Mouse (Mus musculus): ENCODE measurements around the gene Kcnip1.

DNA sequence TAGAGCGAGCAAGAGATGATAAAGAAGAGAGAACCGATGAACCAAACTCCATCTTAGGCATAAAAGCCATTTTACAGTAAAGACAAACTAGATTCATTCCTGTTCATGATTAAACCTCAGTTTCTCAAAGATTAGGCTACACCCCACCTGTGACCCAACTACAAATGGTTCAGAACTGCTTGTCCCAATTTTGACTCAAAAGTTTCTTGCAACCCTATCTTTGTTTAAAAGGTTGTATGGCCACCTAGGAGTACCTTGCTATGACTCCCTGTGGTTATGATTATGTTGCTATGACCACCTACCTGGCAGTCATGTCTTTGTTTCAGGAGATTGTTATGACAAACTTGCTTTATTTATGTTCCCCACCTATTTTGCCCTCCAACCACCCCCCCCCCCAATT, 14.7 kb upstream of the Kcnip1 start:
- TF ChIP-seq POLR2A (IDR thresholded peaks at IDR 0.05; ENCODE audit: low read depth, low read length) (no peak), CTCF (IDR thresholded peaks at IDR 0.05; ENCODE audit: extremely low read depth, insufficient read depth, insufficient read length, insufficient replicate concordance) (no peak)
